ENCODE assay signal across 8 mouse cellular contexts in genomic region chr10:94945206-94945711, GRCm38 (mm10). TPM values are rescaled to one million over a fixed set of nuclear protein-coding genes. Genes with fewer than 3 reads are reported as not detected.
DNase-seq lines count a peak whose midpoint lies in the region; ATAC-seq and TF ChIP-seq lines count a peak whose summit lies in the region.

No protein-coding gene starts in this region.

- H3K9me3 ChIP-seq in intestine, embryonic 16.5 days (ENCODE audit: control insufficient read depth, low read length), result no peaks in the 10 kb centered on the region
- H3K9me3 ChIP-seq in midbrain, embryonic 11.5 days (ENCODE audit: control insufficient read depth, low read length), result no peaks in the 10 kb centered on the region

- peak overlapping the region; percentile 99 for H3K4me2 ChIP-seq in intestine, embryonic 16.5 days (ENCODE audit: low read depth, low read length)
- H3K4me2 ChIP-seq in midbrain, embryonic 11.5 days, result peak overlapping the region; percentile 86

- H3K9ac ChIP-seq in intestine, embryonic 16.5 days (ENCODE audit: low read depth, low read length), result peak overlapping the region; percentile 70
- H3K9ac ChIP-seq in midbrain, embryonic 11.5 days (ENCODE audit: low read length), result peak overlapping the region; percentile 91

- H3K27ac ChIP-seq in embryonic fibroblast, embryonic 13.5 days (ENCODE audit: insufficient read depth, low read length), result no peak overlapping the region
- no peak overlapping the region for H3K27ac ChIP-seq in intestine, embryonic 16.5 days (ENCODE audit: low read length)
- H3K27ac ChIP-seq in midbrain, embryonic 11.5 days (ENCODE audit: low read depth, low read length), result peak overlapping the region; percentile 84

- peaks cover 45% of the 10 kb centered on the region for H3K27me3 ChIP-seq in intestine, embryonic 16.5 days (replicated peaks; ENCODE audit: control insufficient read depth, insufficient read depth, low read length)
- peaks cover 7% of the 10 kb centered on the region; the same call in 1 of the 2 replicates for H3K27me3 ChIP-seq in midbrain, embryonic 11.5 days (ENCODE audit: control insufficient read depth, insufficient read depth, low read length)

- ATAC-seq in intestine, embryonic 16.5 days, result peak; percentile 5; the same call in 1 of the 2 replicates
- peak; percentile 48 for ATAC-seq in midbrain, embryonic 11.5 days (ENCODE audit: low FRiP score)

- no peak for TF ChIP-seq CTCF in embryonic fibroblast, embryonic 13.5 days (IDR thresholded peaks at IDR 0.05; ENCODE audit: borderline replicate concordance, insufficient read depth, low read length)

- TF ChIP-seq POLR2A in embryonic fibroblast, embryonic 13.5 days (IDR thresholded peaks at IDR 0.05; ENCODE audit: low read depth, low read length), result no peak

- peak overlapping the region; percentile 48 for H3K4me3 ChIP-seq in embryonic fibroblast, embryonic 13.5 days (ENCODE audit: insufficient read depth, low read length)
- H3K4me3 ChIP-seq in intestine, embryonic 16.5 days (ENCODE audit: low read length), result peak overlapping the region; percentile 74
- H3K4me3 ChIP-seq in midbrain, embryonic 11.5 days (ENCODE audit: low read depth, low read length), result peak overlapping the region; percentile 77

- under 1% methylated on average over 35 of the region's 36 CpGs for WGBS in intestine, embryonic 16.5 days
- under 1% methylated on average over 36 of the region's 36 CpGs for WGBS in midbrain, embryonic 11.5 days

- intact Hi-C loops in gastrocnemius, postnatal 14 days (cut with DNase I; ENCODE audit: low total_unique reads), result no loop called here

- H3K36me3 ChIP-seq in intestine, embryonic 16.5 days (ENCODE audit: control insufficient read depth, insufficient read depth, low read length), result no peaks in the 10 kb centered on the region
- H3K36me3 ChIP-seq in midbrain, embryonic 11.5 days (ENCODE audit: control insufficient read depth, insufficient read depth, low read length), result no peaks in the 10 kb centered on the region

- no peaks in the 10 kb centered on the region for H3K4me1 ChIP-seq in embryonic fibroblast, embryonic 13.5 days (ENCODE audit: control insufficient read depth, insufficient read depth, low read length)
- peaks cover 19% of the 10 kb centered on the region for H3K4me1 ChIP-seq in intestine, embryonic 16.5 days (ENCODE audit: control insufficient read depth, insufficient read depth, low read length)
- H3K4me1 ChIP-seq in midbrain, embryonic 11.5 days (ENCODE audit: control insufficient read depth, insufficient read depth, low read length), result peaks cover 32% of the 10 kb centered on the region

- DNase-seq in gastrocnemius, postnatal 14 days, result peak; percentile 40
- no peak for DNase-seq in gastrocnemius, adult 18-20 months (ENCODE audit: low spot score)
- peak; percentile 19 to 31 for DNase-seq in thymus, adult 18-20 months
- DNase-seq in thymus, postnatal 10 days (ENCODE audit: low spot score in 2 of 2), result no peak
- peak; percentile 97 for DNase-seq in midbrain, embryonic 11.5 days (ENCODE audit: low spot score, missing footprints)
- no peak for DNase-seq in urinary bladder, postnatal 10 days (ENCODE audit: low spot score)

RNA-seq across cellular contexts. Expression of gene Plxnc1, which starts 0.6 kb away (rescaled TPM):
- total RNA-seq in gastrocnemius, postnatal 14 days (2021), result 1 to 10 TPM; 1.2 to 2.1 TPM
- under 1 TPM; 0.43 to 0.85 TPM for total RNA-seq in gastrocnemius, adult 18-20 months (2021)
- 7.2 and 16.5 TPM in 2 replicates for polyA plus RNA-seq in embryonic fibroblast, embryonic 13.5 days (2011; ENCODE audit: insufficient read length, low read depth, missing spikeins)
- polyA plus RNA-seq in intestine, embryonic 16.5 days (2015; fragmentation: Nextera tagmentation; extraction: Ambion mirVana), result 0.72 and 0.75 TPM in 2 replicates
- polyA plus RNA-seq in midbrain, embryonic 11.5 days (2014; fragmentation: Nextera tagmentation; extraction: Ambion mirVana), result 5.3 and 6.3 TPM in 2 replicates

Comparison
In these comparisons a context has a peak if more than half of its experiments do, and no peak if none do; other contexts are left out.
1. DNase-seq: peak in gastrocnemius, postnatal 14 days (single experiment), thymus, adult 18-20 months (2 of 2) and midbrain, embryonic 11.5 days (single experiment); none in gastrocnemius, adult 18-20 months (single experiment), thymus, postnatal 10 days (0 of 2) and urinary bladder, postnatal 10 days (single experiment).
2. Peak in every context shown above with its lines, with median percentiles within 50 percentile points of each other: H3K4me3 ChIP-seq.